Mouse (Mus musculus) frontal cortex, postnatal 14 days (tissue): ENCODE data around the gene Fgd4.
A peak's percentile ranks its signal among the peaks of the same experiment; 100 is the strongest.

Experiments
- DNase-seq, 2 experiments: peaks; one replicate each; pipeline ENCODE4 v3.0.0; 2022; ENCODE audit warnings: low spot score in 2 of 2

Fgd4 gene

GRCm38 (mm10) chr16:16600461-16600860 lies at the start of gene Fgd4:
Gene Fgd4 (minus strand): TSS chr16:16600549.
- DNase-seq: no peak

- no peak for DNase-seq
Measured at GRCm38 (mm10) chr16:16645148-16645547, 44.8 kb upstream of the Fgd4 start.

GRCm38 (mm10) chr16:16633730-16634129 lies 33.4 kb upstream of the Fgd4 start:
- no peak for DNase-seq

- peak in 1 of 2 experiments; percentile 12 for DNase-seq
Measured at GRCm38 (mm10) chr16:16599586-16600401, 555 bp downstream of the Fgd4 start.

GRCm38 (mm10) chr16:16596582-16596981 lies 3.8 kb downstream of the Fgd4 start:
- no peak for DNase-seq

GRCm38 (mm10) chr16:16592622-16593021 lies 7.7 kb downstream of the Fgd4 start:
- DNase-seq: no peak

GRCm38 (mm10) chr16:16584409-16585032 lies 15.8 kb downstream of the Fgd4 start:
- peak in 1 of 2 experiments; percentile 45 for DNase-seq

GRCm38 (mm10) chr16:16576556-16576955 lies 23.8 kb downstream of the Fgd4 start:
- no peak for DNase-seq

GRCm38 (mm10) chr16:16574508-16574907 lies 25.8 kb downstream of the Fgd4 start:
- no peak for DNase-seq

GRCm38 (mm10) chr16:16573167-16573566 lies 27.2 kb downstream of the Fgd4 start:
- no peak for DNase-seq

GRCm38 (mm10) chr16:16571356-16571755 lies 29.0 kb downstream of the Fgd4 start:
- no peak for DNase-seq

- no peak for DNase-seq
Measured at GRCm38 (mm10) chr16:16566786-16567185, 33.6 kb downstream of the Fgd4 start.

GRCm38 (mm10) chr16:16566215-16566614 lies 34.1 kb downstream of the Fgd4 start:
- DNase-seq: no peak

GRCm38 (mm10) chr16:16565786-16566185 lies 34.6 kb downstream of the Fgd4 start:
- no peak for DNase-seq

GRCm38 (mm10) chr16:16560718-16561117 lies 39.6 kb downstream of the Fgd4 start:
- no peak for DNase-seq

GRCm38 (mm10) chr16:16559878-16560531 lies 40.3 kb downstream of the Fgd4 start:
- peak; percentile 76 to 82 for DNase-seq

- DNase-seq: no peak
Measured at GRCm38 (mm10) chr16:16559016-16559877, 41.1 kb downstream of the Fgd4 start.

GRCm38 (mm10) chr16:16557738-16558137 lies 42.6 kb downstream of the Fgd4 start:
- DNase-seq: no peak

GRCm38 (mm10) chr16:16554098-16554497 lies 46.3 kb downstream of the Fgd4 start:
- no peak for DNase-seq

- DNase-seq: no peak
Measured at GRCm38 (mm10) chr16:16552197-16552596, 48.2 kb downstream of the Fgd4 start.

GRCm38 (mm10) chr16:16549105-16549504 lies 51.2 kb downstream of the Fgd4 start:
- DNase-seq: no peak

- DNase-seq: no peak
Measured at GRCm38 (mm10) chr16:16546657-16547056, 53.7 kb downstream of the Fgd4 start.
